In the genomic region with DNA sequence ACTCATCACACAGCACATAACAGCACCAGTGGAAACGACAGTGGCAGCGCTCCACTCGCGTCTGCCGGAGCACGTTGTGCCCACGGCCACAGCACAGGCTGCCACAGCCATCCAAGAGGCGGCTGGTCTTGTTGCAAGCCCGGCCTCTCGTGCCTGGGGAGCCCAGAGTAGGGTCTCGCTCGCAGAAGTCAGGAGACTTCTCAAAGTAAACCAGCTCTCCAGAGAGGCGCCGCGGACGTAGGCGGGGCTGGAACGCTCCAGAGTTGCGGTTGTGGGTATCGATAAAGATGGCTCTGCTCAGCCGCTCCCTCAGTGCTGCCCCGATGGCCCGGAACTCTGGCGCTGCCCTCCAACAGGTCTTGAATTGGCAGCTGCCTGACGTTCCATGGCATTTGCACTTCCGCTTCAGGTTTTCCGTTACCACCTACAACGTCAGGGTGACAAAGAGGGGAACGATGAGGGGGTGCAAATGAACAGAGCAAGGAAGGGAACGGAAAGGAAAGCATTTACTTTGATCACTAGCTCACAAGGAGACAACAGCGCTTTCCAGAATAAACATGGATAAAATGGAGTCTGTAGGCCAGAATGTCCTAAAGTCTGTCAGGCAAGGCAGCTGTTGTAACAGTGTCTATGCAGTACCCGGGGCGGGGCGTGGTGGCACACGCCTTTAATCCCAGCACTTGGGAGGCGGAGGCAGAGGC, we compare ENCODE assay signal across 9 mouse cellular contexts. TPM values are rescaled to one million over a fixed set of nuclear protein-coding genes. Genes with fewer than 3 reads are reported as not detected.
A peak's percentile ranks its signal among the peaks of the same experiment; 100 is the strongest.
DNase-seq lines count a peak whose midpoint lies in the region; ATAC-seq and TF ChIP-seq lines count a peak whose summit lies in the region.
"Had no signal": no experiment of that assay in that cellular context is flagged by ENCODE, and none has a peak within 500 bp of the region (broad histone marks: within the 10 kb centered on the region; RNA-seq: fewer than 3 reads in every experiment).

No protein-coding gene starts in this region.

- 2% methylated on average over 36 of the region's 36 CpGs for WGBS in liver, embryonic 12.5 days (ENCODE audit: insufficient replicate concordance)

- peak overlapping the region; percentile 28; the same call in 1 of the 2 replicates for H3K9ac ChIP-seq in liver, embryonic 12.5 days

- H3K4me3 ChIP-seq in gastrocnemius, adult 2 months = peak overlapping the region; percentile 62
- H3K4me3 ChIP-seq in liver, embryonic 12.5 days = peak overlapping the region; percentile 42

- DNase-seq in gastrocnemius, adult 2 months = no peak
- DNase-seq in gastrocnemius, adult 8-10 months (ENCODE audit: low spot score in 2 of 2) = no peak
- DNase-seq in T-cell, adult 2 months (ENCODE audit: low spot score) = peak; percentile 61
- DNase-seq in heart, postnatal 4 days = peak; percentile 17
- peak; percentile 59 for DNase-seq in neural tube, embryonic 10.5 days (ENCODE audit: extremely low spot score, low spot score)
- no peak for DNase-seq in layer of hippocampus, postnatal 25 days (ENCODE audit: extremely low spot score in 1 of 2, low spot score in 1 of 2)
- no peak for DNase-seq in urinary bladder, postnatal 25 days (ENCODE audit: low spot score)

- peak overlapping the region; percentile 68 for H3K4me2 ChIP-seq in liver, embryonic 12.5 days

- no peak for TF ChIP-seq CTCF in gastrocnemius, adult 2 months (IDR thresholded peaks at IDR 0.05)

- peaks cover 100% of the 10 kb centered on the region for H3K27me3 ChIP-seq in liver, embryonic 12.5 days (replicated peaks)
- H3K27me3 ChIP-seq: Patski had no signal

- peaks cover 34% of the 10 kb centered on the region for H3K4me1 ChIP-seq in liver, embryonic 12.5 days

- ATAC-seq in liver, embryonic 12.5 days = 0 out of 2 replicates have a peak, but pooled peaks have one; percentile 29
- ATAC-seq: Patski had no signal

- intact Hi-C loops in gastrocnemius, adult 2 months (cut with DNase I) = no loop called here

- H3K27ac ChIP-seq in gastrocnemius, adult 2 months = no peak overlapping the region
- no peak overlapping the region for H3K27ac ChIP-seq in liver, embryonic 12.5 days

- no peaks in the 10 kb centered on the region for H3K36me3 ChIP-seq in liver, embryonic 12.5 days

- no peaks in the 10 kb centered on the region for H3K9me3 ChIP-seq in liver, embryonic 12.5 days (replicated peaks)

RNA-seq across cellular contexts. Expression of a gene that starts 5.3 kb away (rescaled TPM):
- 1 to 10 TPM in 1 of 2 experiments, under 1 TPM in 1; 0.97 to 1.4 TPM for total RNA-seq in gastrocnemius, adult 2 months (2021)
- total RNA-seq in gastrocnemius, adult 8-10 months (2022) = 1 to 10 TPM in 1 of 4 experiments, under 1 TPM in 3; 0.48 to 1.1 (median 0.85) TPM
- under 1 TPM; 0.36 to 0.50 TPM for total RNA-seq in heart, postnatal 4 days (2021)
- not detected in 2 replicates for polyA plus RNA-seq in liver, embryonic 12.5 days (2016; fragmentation: Nextera tagmentation; extraction: Ambion mirVana)
- under 1 TPM; 0.31 to 0.37 TPM for total RNA-seq in layer of hippocampus, postnatal 25 days (2021)
- polyA plus RNA-seq: Patski had no signal

RNA-seq across cellular contexts. Expression of a gene that starts 9.6 kb away (rescaled TPM):
- 1 to 10 TPM; 8.1 to 9.4 TPM for total RNA-seq in gastrocnemius, adult 2 months (2021)
- 1 to 10 TPM; 6.9 to 8.9 (median 8.1) TPM for total RNA-seq in gastrocnemius, adult 8-10 months (2022)
- 10 to 100 TPM; 40.9 to 43.7 TPM for total RNA-seq in heart, postnatal 4 days (2021)
- 22.4 TPM in 2 replicates for polyA plus RNA-seq in liver, embryonic 12.5 days (2016; fragmentation: Nextera tagmentation; extraction: Ambion mirVana)
- 100 to 1,000 TPM; 759 to 832 TPM for total RNA-seq in layer of hippocampus, postnatal 25 days (2021)

RNA-seq across cellular contexts. Expression of a gene that starts 17.0 kb away (rescaled TPM):
- total RNA-seq in gastrocnemius, adult 2 months (2021) = under 1 TPM in 1 of 2 experiments, not detected in 1; 0.08 TPM
- not detected for total RNA-seq in gastrocnemius, adult 8-10 months (2022)
- total RNA-seq in heart, postnatal 4 days (2021) = not detected
- not detected in 2 replicates for polyA plus RNA-seq in liver, embryonic 12.5 days (2016; fragmentation: Nextera tagmentation; extraction: Ambion mirVana)
- total RNA-seq in layer of hippocampus, postnatal 25 days (2021) = not detected
- polyA plus RNA-seq: Patski had no signal

RNA-seq across cellular contexts. Expression of a gene that starts 36.6 kb away (rescaled TPM):
- under 1 TPM; 0.33 to 0.78 TPM for total RNA-seq in gastrocnemius, adult 2 months (2021)
- total RNA-seq in gastrocnemius, adult 8-10 months (2022) = under 1 TPM; 0.12 to 0.67 (median 0.43) TPM
- 1 to 10 TPM in 1 of 2 experiments, under 1 TPM in 1; 0.93 to 1.2 TPM for total RNA-seq in heart, postnatal 4 days (2021)
- polyA plus RNA-seq in liver, embryonic 12.5 days (2016; fragmentation: Nextera tagmentation; extraction: Ambion mirVana) = not detected in 2 replicates
- 1,000 to 10,000 TPM; 1,586 to 1,599 TPM for total RNA-seq in layer of hippocampus, postnatal 25 days (2021)
- polyA plus RNA-seq: Patski had no signal

RNA-seq across cellular contexts. Expression of a gene that starts 44.7 kb away (rescaled TPM):
- 1 to 10 TPM; 1.0 to 1.3 TPM for total RNA-seq in gastrocnemius, adult 2 months (2021)
- total RNA-seq in gastrocnemius, adult 8-10 months (2022) = under 1 TPM in 3 of 4 experiments, not detected in 1; 0.43 to 0.92 (median 0.72) TPM
- total RNA-seq in heart, postnatal 4 days (2021) = 10 to 100 TPM; 11.0 to 12.8 TPM
- polyA plus RNA-seq in liver, embryonic 12.5 days (2016; fragmentation: Nextera tagmentation; extraction: Ambion mirVana) = 83.5 and 90.2 TPM in 2 replicates
- 1 to 10 TPM; 1.0 to 1.5 TPM for total RNA-seq in layer of hippocampus, postnatal 25 days (2021)

Comparison
In these comparisons a context has a peak if more than half of its experiments do, and no peak if none do; other contexts are left out.
1. DNase-seq: peak in T-cell, adult 2 months (single experiment), heart, postnatal 4 days (single experiment) and neural tube, embryonic 10.5 days (single experiment); none in gastrocnemius, adult 2 months (single experiment), gastrocnemius, adult 8-10 months (0 of 2), layer of hippocampus, postnatal 25 days (0 of 2) and urinary bladder, postnatal 25 days (single experiment).
2. RNA of a gene that starts 9.6 kb away (total RNA-seq): 759 to 832 TPM in layer of hippocampus, postnatal 25 days; 40.9 to 43.7 TPM in heart, postnatal 4 days, 8.1 to 9.4 TPM in gastrocnemius, adult 2 months and 6.9 to 8.9 TPM in gastrocnemius, adult 8-10 months; every median in the first group is over 10 times any median in the second.